13 mouse cellular contexts compared by ENCODE assay signal in the genomic region with DNA sequence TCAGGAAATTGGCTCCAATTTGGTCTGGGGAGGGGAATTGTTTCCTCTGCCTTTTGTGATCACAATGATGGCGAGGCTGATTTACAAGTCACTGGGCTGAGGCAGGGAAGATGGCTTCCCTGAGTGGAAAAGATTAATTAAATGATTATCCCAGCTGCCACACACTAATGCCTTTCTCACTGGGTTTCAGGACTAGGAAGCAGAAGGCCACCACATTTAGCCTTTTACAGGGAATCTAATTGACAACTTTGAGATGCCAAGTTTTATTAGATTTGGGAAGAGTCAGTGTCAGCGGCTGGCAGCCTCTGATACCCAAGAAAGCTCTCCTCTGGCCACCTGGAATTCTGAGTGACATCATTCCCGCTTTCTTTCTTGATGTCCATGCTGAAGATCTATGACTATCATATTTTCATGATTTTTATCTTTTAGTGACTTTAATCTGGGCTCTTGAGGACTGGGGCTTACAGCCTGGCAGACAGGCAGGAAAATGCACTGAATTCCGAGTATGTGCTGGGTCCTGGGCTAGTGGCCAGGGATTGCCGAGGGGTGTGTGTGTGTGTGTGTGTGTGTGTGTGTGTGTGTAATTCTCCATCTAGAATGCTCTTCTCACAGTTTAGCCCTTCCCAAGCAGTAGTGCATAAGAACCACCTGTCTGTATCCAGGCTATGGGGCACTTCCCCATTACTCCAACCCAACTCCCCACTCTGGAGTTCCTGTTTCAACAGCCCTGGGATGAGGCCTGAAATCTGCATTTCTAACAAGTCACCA.
DNase-seq lines count a peak whose midpoint lies in the region; ATAC-seq lines count a peak whose summit lies in the region.
"Had no signal": no experiment of that assay in that cellular context is flagged by ENCODE, and none has a peak within 500 bp of the region (broad histone marks: within the 10 kb centered on the region; RNA-seq: fewer than 3 reads in every experiment).

No protein-coding gene starts in this region.

- DNase-seq in embryo, embryonic 10.5 days (ENCODE audit: low spot score) = peak; percentile 48
- no peak for DNase-seq in embryo, embryonic 9.5 days (ENCODE audit: extremely low spot score)
- DNase-seq in lung, postnatal 10 days = peak; percentile 37
- no peak for DNase-seq in lung, postnatal 36 days
- DNase-seq in retina, embryonic 14.5 days (ENCODE audit: low spot score) = peak; percentile 44
- no peak for DNase-seq in gastrocnemius, postnatal 4 days (ENCODE audit: low spot score in 2 of 2)
- DNase-seq: cerebellum, postnatal 36 days; right cerebral cortex, adult 18-20 months had no signal

- H3K27ac ChIP-seq in hindbrain, embryonic 16.5 days (ENCODE audit: low read depth, low read length) = no peak overlapping the region
- H3K27ac ChIP-seq: layer of hippocampus, adult 2 months; limb, embryonic 13.5 days had no signal

- no peak overlapping the region for H3K9ac ChIP-seq in hindbrain, embryonic 16.5 days (ENCODE audit: low read depth, low read length)
- H3K9ac ChIP-seq: limb, embryonic 13.5 days had no signal

- WGBS in hindbrain, embryonic 16.5 days = 29% methylated on average over 5 of the region's 5 CpGs

- peaks cover 26% of the 10 kb centered on the region for H3K4me1 ChIP-seq in hindbrain, embryonic 16.5 days (ENCODE audit: control insufficient read depth, insufficient read depth, low read depth, low read length)

- H3K9me3 ChIP-seq in hindbrain, embryonic 16.5 days (ENCODE audit: control insufficient read depth, low read length) = no peaks in the 10 kb centered on the region
- H3K9me3 ChIP-seq: limb, embryonic 13.5 days had no signal

- no peak overlapping the region for H3K4me3 ChIP-seq in hindbrain, embryonic 16.5 days (ENCODE audit: low read length)
- H3K4me3 ChIP-seq: layer of hippocampus, adult 2 months; limb, embryonic 13.5 days had no signal

- H3K27me3 ChIP-seq in hindbrain, embryonic 16.5 days (replicated peaks; ENCODE audit: control insufficient read depth, insufficient read depth, low read length) = no peaks in the 10 kb centered on the region
- H3K27me3 ChIP-seq: limb, embryonic 13.5 days had no signal

- peak; percentile 38; the same call in 1 of the 2 replicates for ATAC-seq in hindbrain, embryonic 16.5 days
- no peak for ATAC-seq in erythroblast, adult 5-6 weeks (replicated peaks; ENCODE audit: low FRiP score, poor library complexity, severe bottlenecking)
- ATAC-seq: inflammation-experienced regulatory T-cells, adult 6 months had no signal

- no peak overlapping the region for H3K4me2 ChIP-seq in hindbrain, embryonic 16.5 days (ENCODE audit: low read length)

- H3K36me3 ChIP-seq in hindbrain, embryonic 16.5 days (ENCODE audit: control insufficient read depth, insufficient read depth, low read length) = no peaks in the 10 kb centered on the region
- H3K36me3 ChIP-seq: limb, embryonic 13.5 days had no signal

Comparison
In these comparisons a context has a peak if more than half of its experiments do, and no peak if none do; other contexts are left out.
1. DNase-seq: peak in embryo, embryonic 10.5 days (single experiment), lung, postnatal 10 days (single experiment) and retina, embryonic 14.5 days (single experiment); none in embryo, embryonic 9.5 days (single experiment), lung, postnatal 36 days (single experiment) and gastrocnemius, postnatal 4 days (0 of 2).